Comparison of ENCODE assay signal across 9 mouse cellular contexts in genomic region chr5:113724446-113724845, GRCm38 (mm10). TPM values are rescaled to one million over a fixed set of nuclear protein-coding genes. Genes with fewer than 3 reads are reported as not detected.
DNase-seq lines count a peak whose midpoint lies in the region; ATAC-seq lines count a peak whose summit lies in the region.
"Had no signal": no experiment of that assay in that cellular context is flagged by ENCODE, and none has a peak within 500 bp of the region (broad histone marks: within the 10 kb centered on the region; RNA-seq: fewer than 3 reads in every experiment).

Gene 1700069L16Rik (minus strand): TSS chr5:113724772.

- no peaks in the 10 kb centered on the region for H3K27me3 ChIP-seq in hindbrain, embryonic 14.5 days (ENCODE audit: control insufficient read depth, insufficient read depth, low read length)

- ATAC-seq in hindbrain, embryonic 14.5 days (ENCODE audit: low FRiP score), result 0 out of 2 replicates have a peak, but pooled peaks have one; percentile 34
- peak; percentile 79 for ATAC-seq in megakaryocyte, adult 5-6 weeks (ENCODE audit: poor library complexity, severe bottlenecking)

- H3K9ac ChIP-seq in hindbrain, embryonic 14.5 days, result no peak within 1 kb of the TSS
- H3K9ac ChIP-seq: limb, embryonic 15.5 days had no signal

- H3K9me3 ChIP-seq in hindbrain, embryonic 14.5 days (ENCODE audit: control insufficient read depth, low read length), result no peaks in the 10 kb centered on the region
- H3K9me3 ChIP-seq: limb, embryonic 15.5 days had no signal

- no peak within 1 kb of the TSS for H3K4me2 ChIP-seq in hindbrain, embryonic 14.5 days (replicated peaks)
- H3K4me2 ChIP-seq: limb, embryonic 15.5 days had no signal

- no peaks in the 10 kb centered on the region for H3K36me3 ChIP-seq in hindbrain, embryonic 14.5 days (replicated peaks; ENCODE audit: control insufficient read depth, insufficient read depth)
- H3K36me3 ChIP-seq: limb, embryonic 15.5 days had no signal

- H3K4me3 ChIP-seq in hindbrain, embryonic 14.5 days (replicated peaks; ENCODE audit: low read length), result no peak within 1 kb of the TSS
- H3K4me3 ChIP-seq: limb, embryonic 15.5 days had no signal

- no peak within 1 kb of the TSS for H3K27ac ChIP-seq in hindbrain, embryonic 14.5 days
- H3K27ac ChIP-seq: limb, embryonic 15.5 days had no signal

- 5% methylated on average over 15 of the region's 15 CpGs for WGBS in hindbrain, embryonic 14.5 days

- DNase-seq in NIH3T3 (ENCODE audit: low read depth), result peak; percentile 87
- DNase-seq in cerebellum, adult 8-10 months, result peak; percentile 97
- peak; percentile 61 to 85 for DNase-seq in frontal cortex, postnatal 10 days (ENCODE audit: low spot score in 2 of 2)
- DNase-seq in hindbrain, embryonic 14.5 days (ENCODE audit: low spot score), result peak; percentile 93
- peak; percentile 83 to 93 for DNase-seq in layer of hippocampus, postnatal 14 days (ENCODE audit: low spot score in 2 of 2)
- DNase-seq in right cerebral cortex, postnatal 14 days, result peak; percentile 88
- peak; percentile 70 to 80 for DNase-seq in urinary bladder, postnatal 36 days (ENCODE audit: low spot score in 2 of 2)

- peaks cover 13% of the 10 kb centered on the region for H3K4me1 ChIP-seq in hindbrain, embryonic 14.5 days (replicated peaks; ENCODE audit: control insufficient read depth, insufficient read depth, low read length)

RNA-seq across cellular contexts. Expression of gene 1700069L16Rik, which starts in this region (rescaled TPM):
- not detected in 2 replicates for polyA plus RNA-seq in hindbrain, embryonic 14.5 days (2014; fragmentation: Nextera tagmentation; extraction: Ambion mirVana)
- total RNA-seq in layer of hippocampus, postnatal 14 days (2021), result not detected
- total RNA-seq in megakaryocyte, adult 5-6 weeks (2015), result not detected in 2 replicates
- total RNA-seq in megakaryocyte, adult 5-6 weeks (2017), result not detected in 2 replicates
- polyA plus RNA-seq: limb, embryonic 15.5 days had no signal

Comparison
In these comparisons a context has a peak if more than half of its experiments do, and no peak if none do; other contexts are left out.
1. Peak in DNase-seq and ATAC-seq in hindbrain, embryonic 14.5 days; RNA of the gene not detected or under 1 TPM.
2. Peak in DNase-seq in layer of hippocampus, postnatal 14 days; RNA of the gene not detected or under 1 TPM.
3. Peak in ATAC-seq in megakaryocyte, adult 5-6 weeks; RNA of the gene not detected or under 1 TPM.